Mouse (Mus musculus): ENCODE results near the gene Tex2. TPM values are rescaled to one million over a fixed set of nuclear protein-coding genes. Genes with fewer than 3 reads are reported as not detected.

Gene Tex2
- total and polyA plus RNA-seq, 3 experiments: 4.0 to 5.0 (median 4.5) TPM

- TF ChIP-seq POLR2A (IDR thresholded peaks at IDR 0.05; ENCODE audit: low read depth, low read length) (no peak), CHD1 (IDR thresholded peaks at IDR 0.05; ENCODE audit: low read depth, low read length) (no peak), MAZ (IDR thresholded peaks at IDR 0.05; ENCODE audit: low read depth, low read length) (no peak), NRF1 (IDR thresholded peaks at IDR 0.05; ENCODE audit: low read depth, low read length) (no peak), IRF4 (IDR thresholded peaks at IDR 0.05; ENCODE audit: low read depth, low read length) (no peak), UBTF (IDR thresholded peaks at IDR 0.05; ENCODE audit: low read depth, low read length) (no peak), CHD2 (IDR thresholded peaks at IDR 0.05; ENCODE audit: low read length) (no peak), TBP (conservative IDR thresholded peaks at IDR 0.05; ENCODE audit: low read depth, low read length) (no peak), MAFK (IDR thresholded peaks at IDR 0.05; ENCODE audit: insufficient replicate concordance, low read length) (no peak), BHLHE40 (IDR thresholded peaks at IDR 0.05; ENCODE audit: low read depth, low read length) (no peak), JUN (IDR thresholded peaks at IDR 0.05; ENCODE audit: insufficient read depth, low read depth, low read length) (no peak), MYC (IDR thresholded peaks at IDR 0.05; ENCODE audit: low read depth, low read length) (no peak), RAD21 (IDR thresholded peaks at IDR 0.05; ENCODE audit: low read depth, low read length) (no peak), ZNF384 (IDR thresholded peaks at IDR 0.05; ENCODE audit: low read depth, low read length) (no peak), MAX (IDR thresholded peaks at IDR 0.05; ENCODE audit: low read length) (no peak)
- Histone ChIP-seq H3K27ac (ENCODE audit: insufficient read depth, low read depth) (no peak overlapping the region), H3K79me2 (replicated peaks; ENCODE audit: control insufficient read depth, extremely low read depth, insufficient read depth, poor library complexity, severe bottlenecking) (no peaks in the 10 kb centered on the region), H3K27me3 (replicated peaks) (no peaks in the 10 kb centered on the region), H3K36me3 (replicated peaks in 1 of 2; ENCODE audit: control insufficient read depth in 1 of 2, insufficient read depth in 1 of 2, low read length in 1 of 2) (peaks cover 0 to 10% of the 10 kb centered on the region in 2 experiments), H3K9ac (ENCODE audit: insufficient read depth, low read depth) (no peak overlapping the region), H3K4me1 (ENCODE audit: control insufficient read depth in 1 of 2, insufficient read depth in 2 of 2) (peaks cover 5 to 36% of the 10 kb centered on the region in 2 experiments), H3K9me3 (replicated peaks; ENCODE audit: low read length) (no peaks in the 10 kb centered on the region), H3K4me2 (ENCODE audit: insufficient read depth, low read depth, poor library complexity, severe bottlenecking) (no peak overlapping the region), H3K4me3 (replicated peaks in 1 of 3; ENCODE audit: low read depth in 2 of 3, low read length in 2 of 3, poor library complexity in 1 of 3) (no peak overlapping the region)
- dilution Hi-C loops (cut with MboI; ENCODE audit: extremely low pct_ligation_motif_present, extremely low pct_unique_long_range_greater_than_20kb, low sequenced_read_pairs) (no loop called here), in situ Hi-C loops (cut with MboI; ENCODE audit: low pct_ligation_motif_present, low pct_unique_long_range_greater_than_20kb, low sequenced_read_pairs) (no loop called here)
- DNase-seq (ENCODE audit: extremely low read depth): no peak
Measured at GRCm38 (mm10) chr11:106559773-106560172, 53.5 kb downstream of the Tex2 start.

- Histone ChIP-seq H3K9ac (ENCODE audit: insufficient read depth, low read depth) (no peak overlapping the region), H3K36me3 (replicated peaks in 1 of 2; ENCODE audit: control insufficient read depth in 1 of 2, insufficient read depth in 1 of 2, low read length in 1 of 2) (peaks cover 0 to 10% of the 10 kb centered on the region in 2 experiments), H3K79me2 (replicated peaks; ENCODE audit: control insufficient read depth, extremely low read depth, insufficient read depth, poor library complexity, severe bottlenecking) (no peaks in the 10 kb centered on the region), H3K4me3 (replicated peaks in 1 of 3; ENCODE audit: low read depth in 2 of 3, low read length in 2 of 3, poor library complexity in 1 of 3) (no peak overlapping the region), H3K4me1 (ENCODE audit: control insufficient read depth in 1 of 2, insufficient read depth in 2 of 2) (peaks cover 3 to 34% of the 10 kb centered on the region in 2 experiments; a peak in 3 of 4 replicates), H3K9me3 (replicated peaks; ENCODE audit: low read length) (no peaks in the 10 kb centered on the region), H3K27ac (ENCODE audit: insufficient read depth, low read depth) (no peak overlapping the region), H3K4me2 (ENCODE audit: insufficient read depth, low read depth, poor library complexity, severe bottlenecking) (no peak overlapping the region), H3K27me3 (replicated peaks) (no peaks in the 10 kb centered on the region)
- no peak for DNase-seq (ENCODE audit: extremely low read depth)
- dilution Hi-C loops (cut with MboI; ENCODE audit: extremely low pct_ligation_motif_present, extremely low pct_unique_long_range_greater_than_20kb, low sequenced_read_pairs): no loop called here
- in situ Hi-C loops (cut with MboI; ENCODE audit: low pct_ligation_motif_present, low pct_unique_long_range_greater_than_20kb, low sequenced_read_pairs): no loop called here
- no peak for TF ChIP-seq ZNF384 (IDR thresholded peaks at IDR 0.05; ENCODE audit: low read depth, low read length)
- no peak for TF ChIP-seq UBTF (IDR thresholded peaks at IDR 0.05; ENCODE audit: low read depth, low read length)
- TF ChIP-seq MAZ (IDR thresholded peaks at IDR 0.05; ENCODE audit: low read depth, low read length): no peak
- TF ChIP-seq IRF4 (IDR thresholded peaks at IDR 0.05; ENCODE audit: low read depth, low read length): no peak
- no peak for TF ChIP-seq BHLHE40 (IDR thresholded peaks at IDR 0.05; ENCODE audit: low read depth, low read length)
- TF ChIP-seq CTCF (conservative IDR thresholded peaks at IDR 0.05 in 1 of 2, IDR thresholded peaks at IDR 0.05 in 1 of 2; ENCODE audit: low read depth in 2 of 2, low read length in 2 of 2): no peak
Measured at GRCm38 (mm10) chr11:106558008-106558407, 55.2 kb downstream of the Tex2 start.

Data from CH12.LX (cell line).